Mouse (Mus musculus): ENCODE results near the gene Ptprf. TPM values are rescaled to one million over a fixed set of nuclear protein-coding genes. Genes with fewer than 3 reads are reported as not detected.

Ptprf gene
- total and polyA plus RNA-seq, 2 experiments from 2014 or later, result 44.4 to 196 TPM

- Histone ChIP-seq H3K9me3 (ENCODE audit: low read length) (no peaks in the 10 kb centered on the region), H3K4me3 (ENCODE audit: low read length) (no peak overlapping the region), H3K27ac (no peak overlapping the region), H3K4me1 (ENCODE audit: insufficient read depth, low read length) (peaks cover 13% of the 10 kb centered on the region), H3K9ac (replicated peaks; ENCODE audit: low read length) (no peak overlapping the region), H3K36me3 (ENCODE audit: insufficient read depth, low read length) (no peaks in the 10 kb centered on the region), H3K27me3 (ENCODE audit: insufficient read depth, low read length) (no peaks in the 10 kb centered on the region), H3K4me2 (ENCODE audit: low read depth, low read length) (peak overlapping the region; percentile 87; the same call in 1 of the 2 replicates)
- WGBS, result 71% methylated on average over 6 of the region's 6 CpGs
- TF ChIP-seq CTCF (IDR thresholded peaks at IDR 0.05; ENCODE audit: low read depth), result no peak
- ATAC-seq (no peak), DNase-seq (ENCODE audit: low spot score) (no peak)
These were observed 2.7 kb downstream of the Ptprf start for GRCm38 (mm10) chr4:118288531-118288930.

- H3K36me3 ChIP-seq (ENCODE audit: insufficient read depth, low read length), result no peaks in the 10 kb centered on the region
These were observed 5.0 kb downstream of the Ptprf start for GRCm38 (mm10) chr4:118286202-118286601.

GRCm38 (mm10) chr4:118282182-118282562 is 9.0 kb downstream of the Ptprf start:
- ATAC-seq (no peak), DNase-seq (ENCODE audit: low spot score) (no peak)
- peaks cover 7% of the 10 kb centered on the region; the same call in 1 of the 2 replicates for H3K4me1 ChIP-seq (ENCODE audit: insufficient read depth, low read length)
- no peak overlapping the region for H3K4me2 ChIP-seq (ENCODE audit: low read depth, low read length)
- WGBS, result 46% methylated on average over 1 of the region's 1 CpGs
- H3K4me3 ChIP-seq (ENCODE audit: low read length), result no peak overlapping the region
- no peaks in the 10 kb centered on the region for H3K9me3 ChIP-seq (ENCODE audit: low read length)
- H3K36me3 ChIP-seq (ENCODE audit: insufficient read depth, low read length), result no peaks in the 10 kb centered on the region
- no peaks in the 10 kb centered on the region for H3K27me3 ChIP-seq (ENCODE audit: insufficient read depth, low read length)
- TF ChIP-seq CTCF (IDR thresholded peaks at IDR 0.05; ENCODE audit: low read depth), result no peak
- H3K27ac ChIP-seq, result no peak overlapping the region
- H3K9ac ChIP-seq (replicated peaks; ENCODE audit: low read length), result no peak overlapping the region

More at GRCm38 (mm10) chr4:118286202-118286601, 5.0 kb downstream of the Ptprf start:
- H3K27me3 ChIP-seq (ENCODE audit: insufficient read depth, low read length), result no peaks in the 10 kb centered on the region
- H3K27ac ChIP-seq, result no peak overlapping the region
- ATAC-seq (no peak), DNase-seq (ENCODE audit: low spot score) (no peak)
- H3K9ac ChIP-seq (replicated peaks; ENCODE audit: low read length), result no peak overlapping the region
- no peak for TF ChIP-seq CTCF (IDR thresholded peaks at IDR 0.05; ENCODE audit: low read depth)
- H3K4me2 ChIP-seq (ENCODE audit: low read depth, low read length), result no peak overlapping the region
- peaks cover 13% of the 10 kb centered on the region; the same call in 1 of the 2 replicates for H3K4me1 ChIP-seq (ENCODE audit: insufficient read depth, low read length)
- 72% methylated on average over 5 of the region's 5 CpGs for WGBS
- H3K4me3 ChIP-seq (ENCODE audit: low read length), result no peak overlapping the region
- H3K9me3 ChIP-seq (ENCODE audit: low read length), result no peaks in the 10 kb centered on the region

- no peak for DNase-seq (ENCODE audit: low spot score)
- H3K4me3 ChIP-seq (ENCODE audit: low read length), result no peak overlapping the region
- H3K36me3 ChIP-seq (ENCODE audit: insufficient read depth, low read length), result no peaks in the 10 kb centered on the region
- H3K9ac ChIP-seq (replicated peaks; ENCODE audit: low read length), result no peak overlapping the region
- H3K9me3 ChIP-seq (ENCODE audit: low read length), result no peaks in the 10 kb centered on the region
- peaks cover 13% of the 10 kb centered on the region; the same call in 1 of the 2 replicates for H3K4me1 ChIP-seq (ENCODE audit: insufficient read depth, low read length)
- no peak for TF ChIP-seq CTCF (IDR thresholded peaks at IDR 0.05; ENCODE audit: low read depth)
- no peak for ATAC-seq
- no peaks in the 10 kb centered on the region for H3K27me3 ChIP-seq (ENCODE audit: insufficient read depth, low read length)
- H3K4me2 ChIP-seq (ENCODE audit: low read depth, low read length), result no peak overlapping the region
- WGBS, result 50% methylated on average over 13 of the region's 13 CpGs
- H3K27ac ChIP-seq, result no peak overlapping the region
These were observed 9.6 kb downstream of the Ptprf start for GRCm38 (mm10) chr4:118281444-118282181.

- Histone ChIP-seq H3K36me3 (ENCODE audit: insufficient read depth, low read length) (0 out of 2 replicates have a peak, but pooled peaks cover 5% of the 10 kb centered on the region), H3K4me2 (ENCODE audit: low read depth, low read length) (no peak overlapping the region), H3K4me1 (ENCODE audit: insufficient read depth, low read length) (peaks cover 23% of the 10 kb centered on the region), H3K27ac (no peak overlapping the region), H3K4me3 (ENCODE audit: low read length) (no peak overlapping the region), H3K9me3 (ENCODE audit: low read length) (no peaks in the 10 kb centered on the region), H3K9ac (replicated peaks; ENCODE audit: low read length) (no peak overlapping the region), H3K27me3 (ENCODE audit: insufficient read depth, low read length) (no peaks in the 10 kb centered on the region)
- no peak for TF ChIP-seq CTCF (IDR thresholded peaks at IDR 0.05; ENCODE audit: low read depth)
- DNase-seq (ENCODE audit: low spot score) (no peak), ATAC-seq (no peak)
- WGBS, result 57% methylated on average over 7 of the region's 7 CpGs
These were observed 10.7 kb downstream of the Ptprf start for GRCm38 (mm10) chr4:118280506-118280905.

GRCm38 (mm10) chr4:118276520-118277232 is 14.5 kb downstream of the Ptprf start:
- Histone ChIP-seq H3K4me1 (ENCODE audit: insufficient read depth, low read length) (peaks cover 39% of the 10 kb centered on the region), H3K4me3 (ENCODE audit: low read length) (no peak overlapping the region), H3K4me2 (ENCODE audit: low read depth, low read length) (peak overlapping the region; percentile 37), H3K36me3 (ENCODE audit: insufficient read depth, low read length) (0 out of 2 replicates have a peak, but pooled peaks cover 5% of the 10 kb centered on the region), H3K9ac (replicated peaks; ENCODE audit: low read length) (0 out of 2 replicates have a peak overlapping the region, but pooled peaks have one; percentile 19), H3K27ac (peak overlapping the region; percentile 74), H3K27me3 (ENCODE audit: insufficient read depth, low read length) (no peaks in the 10 kb centered on the region), H3K9me3 (ENCODE audit: low read length) (no peaks in the 10 kb centered on the region)
- DNase-seq (ENCODE audit: low spot score) (peak; percentile 95), ATAC-seq (peak; percentile 95)
- 13% methylated on average over 9 of the region's 9 CpGs for WGBS
- TF ChIP-seq CTCF (IDR thresholded peaks at IDR 0.05; ENCODE audit: low read depth), result no peak
